Mouse (Mus musculus) ovary, adult 10 weeks (tissue): ENCODE results near the gene Stx16. TPM values are rescaled to one million over a fixed set of nuclear protein-coding genes. Genes with fewer than 3 reads are reported as not detected.

ENCODE experiments used
- polyA plus RNA-seq: library from polyadenylated mRNA; stranded (reverse); fragments of 350-450 nt; fragmentation: Illumina TruSeq; extraction: RNeasy Lipid Tissue Mini Kit (QIAGEN cat#74804); gene quantifications from one replicate; pipeline ENCODE4 v1.2.3, GENCODE M21; 2014

Gene Stx16
- polyA plus RNA-seq, result 45.1 TPM

GRCm38 (mm10) chr2:174075673-174076432, at the start of gene Stx16:
Gene Stx16 (plus strand): TSS chr2:174076308.

GRCm38 (mm10) chr2:174109991-174110782, 34.1 kb downstream of the Stx16 start, which contains the start of gene Npepl1:
Gene Npepl1 (plus strand): TSS chr2:174110349.

Other genes with a start within 250 kb of the Stx16 start
- 3.4 TPM for gene Npepl1, start 34.0 kb downstream of the Stx16 start, polyA plus RNA-seq
- gene Gnas, start 208.0 kb downstream of the Stx16 start, polyA plus RNA-seq, result 794 TPM